Mouse (Mus musculus) C3H10T1/2 (cell line): ENCODE results near the gene Mbnl1. TPM values are rescaled to one million over a fixed set of nuclear protein-coding genes. Genes with fewer than 3 reads are reported as not detected.

Experiments
- polyA plus RNA-seq, 2 experiments: library from polyadenylated mRNA; unstranded; fragments of >200 nt; fragmentation: generic; extraction: Trizol; gene quantifications; one replicate each; pipeline ENCODE4 v1.2.1; 2012; ENCODE audit warnings: missing spikeins in 2 of 2

Mbnl1 gene
- polyA plus RNA-seq: 1 to 10 TPM; 3.9 to 10.0 TPM

GRCm38 (mm10) chr3:60472681-60473177 is at the start of gene Mbnl1:
Gene Mbnl1 (plus strand): TSS chr3:60472830.

